Mouse (Mus musculus) intestine, embryonic 14.5 days (tissue): Measurements from ENCODE around the gene Tcte2. TPM values are rescaled to one million over a fixed set of nuclear protein-coding genes. Genes with fewer than 3 reads are reported as not detected.
"Not testable (repeated sequence)": the region's sequence is repeated elsewhere in the genome, so short reads cannot be mapped to it uniquely, and the experiment has no call there.

Source experiments
- ATAC-seq: fragments of 200-750 bp; cut with Nextera tagmentation; replicated peaks from 2 replicates; pipeline ENCODE4 v1.8.0; 2017; ENCODE audit warnings: low read depth, moderate number of reproducible peaks, moderate TSS enrichment, moderate library complexity; ENCODE audit not compliant: low FRiP score, low TSS enrichment
- DNase-seq: peaks from one replicate; pipeline ENCODE4 v3.0.0-alpha.2; 2018; ENCODE audit warnings: low spot score
- H3K27ac ChIP-seq: fragments of 300-500 bp; sonication (generic); 2 replicates; pipeline ENCODE4 v1.5.1; 2014; ENCODE audit warnings: low read depth, mild to moderate bottlenecking, control low read depth
- H3K27me3 ChIP-seq: fragments of 300-500 bp; sonication (generic); replicated peaks from 2 replicates; pipeline ENCODE4 v1.6.1; 2014; ENCODE audit warnings: low read length, control low read depth; ENCODE audit not compliant: control insufficient read depth, insufficient read depth
- H3K36me3 ChIP-seq: fragments of 300-500 bp; sonication (generic); 2 replicates; pipeline ENCODE4 v1.6.1; 2014; ENCODE audit warnings: low read length, control low read depth; ENCODE audit not compliant: control insufficient read depth, insufficient read depth
- H3K4me1 ChIP-seq: fragments of 300-500 bp; sonication (generic); replicated peaks from 2 replicates; pipeline ENCODE4 v1.6.1; 2014; ENCODE audit warnings: low read length, control low read depth, mixed read lengths; ENCODE audit not compliant: control insufficient read depth, insufficient read depth
- H3K4me2 ChIP-seq: fragments of 300-500 bp; sonication (generic); 2 replicates; pipeline ENCODE4 v1.6.1; 2014; ENCODE audit warnings: low read length
- H3K4me3 ChIP-seq: fragments of 300-500 bp; sonication (generic); 2 replicates; pipeline ENCODE4 v1.5.1; 2014; ENCODE audit warnings: low read depth, low read length, control low read depth, mixed read lengths
- H3K9ac ChIP-seq: fragments of 300-500 bp; sonication (generic); 2 replicates; pipeline ENCODE4 v1.6.1; 2014; ENCODE audit warnings: mild to moderate bottlenecking, low read length
- H3K9me3 ChIP-seq: fragments of 300-500 bp; sonication (generic); 2 replicates; pipeline ENCODE4 v1.6.1; 2016; ENCODE audit warnings: low read length, control low read depth; ENCODE audit not compliant: control insufficient read depth
- WGBS: fragments of 180-500 bp; shearing (Covaris S2); extraction: QIAGEN DNeasy Blood & Tissue Kit; methylation state at CpG from one replicate; pipeline ENCODE4 v1.1.7; 2014; 5-methylcytosine and 5-hydroxymethylcytosine counted together
- polyA plus RNA-seq: library from polyadenylated mRNA; unstranded; fragments of >200 nt; fragmentation: Nextera tagmentation; extraction: Ambion mirVana; gene quantifications from 2 replicates; pipeline ENCODE4 v1.2.1, GENCODE M21; 2014

Gene Tcte2
- polyA plus RNA-seq: 3.4 and 5.2 TPM in 2 replicates

GRCm38 (mm10) chr17:13761179-13761913, at the start of gene Tcte2:
Gene Tcte2, minus strand, starts transcription at chr17:13761825.
- 0 out of 2 replicates have a peak, but pooled peaks cover 6% of the 10 kb centered on the region for H3K4me1 ChIP-seq
- peak within 1 kb of the TSS; percentile 89 for H3K9ac ChIP-seq
- under 1% methylated on average over 71 of the region's 74 CpGs for WGBS
- no peaks in the 10 kb centered on the region for H3K9me3 ChIP-seq
- peak; percentile 32; the same call in 1 of the 2 replicates for ATAC-seq
- peak within 1 kb of the TSS; percentile 98 for H3K4me2 ChIP-seq
- H3K4me3 ChIP-seq: peak within 1 kb of the TSS; percentile 82
- DNase-seq: peak; percentile 75
- peak within 1 kb of the TSS; percentile 87 for H3K27ac ChIP-seq
- H3K27me3 ChIP-seq: no peaks in the 10 kb centered on the region
- no peaks in the 10 kb centered on the region for H3K36me3 ChIP-seq

GRCm38 (mm10) chr17:13806016-13806415, 44.4 kb upstream of the Tcte2 start:
- H3K27ac ChIP-seq: no peak overlapping the region
- no peak for DNase-seq
- 93% methylated on average over 1 of the region's 1 CpGs for WGBS
- no peaks in the 10 kb centered on the region for H3K4me1 ChIP-seq
- no peaks in the 10 kb centered on the region for H3K9me3 ChIP-seq
- H3K36me3 ChIP-seq: peaks cover 50% of the 10 kb centered on the region
- ATAC-seq: no peak
- no peaks in the 10 kb centered on the region for H3K27me3 ChIP-seq
- no peak overlapping the region for H3K9ac ChIP-seq
- no peak overlapping the region for H3K4me3 ChIP-seq
- no peak overlapping the region for H3K4me2 ChIP-seq

GRCm38 (mm10) chr17:13802836-13803408, 41.3 kb upstream of the Tcte2 start:
- H3K4me2 ChIP-seq: no peak overlapping the region
- H3K4me1 ChIP-seq: no peaks in the 10 kb centered on the region
- no peak overlapping the region for H3K4me3 ChIP-seq
- WGBS: 86% methylated on average over 2 of the region's 2 CpGs
- no peak overlapping the region for H3K27ac ChIP-seq
- ATAC-seq (no peak), DNase-seq (no peak)
- no peaks in the 10 kb centered on the region for H3K27me3 ChIP-seq
- peaks cover 24% of the 10 kb centered on the region for H3K36me3 ChIP-seq
- no peaks in the 10 kb centered on the region for H3K9me3 ChIP-seq
- H3K9ac ChIP-seq: no peak overlapping the region

- ATAC-seq: no peak
- Histone ChIP-seq H3K4me1 (no peaks in the 10 kb centered on the region), H3K4me3 (no peak overlapping the region), H3K9ac (no peak overlapping the region), H3K4me2 (no peak overlapping the region), H3K27ac (no peak overlapping the region), H3K36me3 (no peaks in the 10 kb centered on the region), H3K9me3 (no peaks in the 10 kb centered on the region), H3K27me3 (no peaks in the 10 kb centered on the region)
- no peak for DNase-seq
- 82% methylated on average over 1 of the region's 1 CpGs for WGBS
These were observed 36.1 kb upstream of the Tcte2 start for GRCm38 (mm10) chr17:13797691-13798090.

GRCm38 (mm10) chr17:13790033-13790432, 28.4 kb upstream of the Tcte2 start:
- not testable (repeated sequence) for H3K4me1 ChIP-seq

GRCm38 (mm10) chr17:13783469-13783868, 21.8 kb upstream of the Tcte2 start:
- Histone ChIP-seq H3K9ac (no peak overlapping the region), H3K9me3 (no peaks in the 10 kb centered on the region), H3K4me2 (no peak overlapping the region), H3K27ac (no peak overlapping the region), H3K36me3 (no peaks in the 10 kb centered on the region), H3K27me3 (no peaks in the 10 kb centered on the region), H3K4me1 (no peaks in the 10 kb centered on the region), H3K4me3 (no peak overlapping the region)
- ATAC-seq: no peak
- WGBS: 78% methylated on average over 1 of the region's 1 CpGs
- no peak for DNase-seq

More at GRCm38 (mm10) chr17:13790033-13790432, 28.4 kb upstream of the Tcte2 start:
- not testable (repeated sequence) for H3K27ac ChIP-seq, H3K27me3 ChIP-seq, H3K4me3 ChIP-seq, H3K4me2 ChIP-seq, DNase-seq, H3K9me3 ChIP-seq, ATAC-seq, H3K9ac ChIP-seq, H3K36me3 ChIP-seq
- WGBS: 69% methylated on average over 2 of the region's 2 CpGs

- Histone ChIP-seq H3K9ac (no peak overlapping the region), H3K27ac (no peak overlapping the region), H3K4me3 (no peak overlapping the region), H3K4me2 (no peak overlapping the region), H3K27me3 (no peaks in the 10 kb centered on the region), H3K36me3 (no peaks in the 10 kb centered on the region), H3K9me3 (no peaks in the 10 kb centered on the region), H3K4me1 (no peaks in the 10 kb centered on the region)
- DNase-seq: no peak
- ATAC-seq: no peak
- 84% methylated on average over 5 of the region's 5 CpGs for WGBS
These were observed 20.3 kb upstream of the Tcte2 start for GRCm38 (mm10) chr17:13781948-13782347.

GRCm38 (mm10) chr17:13778865-13779264, 17.2 kb upstream of the Tcte2 start:
- Histone ChIP-seq H3K27ac (no peak overlapping the region), H3K9ac (no peak overlapping the region), H3K4me3 (no peak overlapping the region), H3K4me2 (no peak overlapping the region), H3K27me3 (no peaks in the 10 kb centered on the region), H3K4me1 (no peaks in the 10 kb centered on the region), H3K36me3 (no peaks in the 10 kb centered on the region), H3K9me3 (no peaks in the 10 kb centered on the region)
- WGBS: 91% methylated on average over 1 of the region's 1 CpGs
- no peak for DNase-seq
- ATAC-seq: no peak

- ATAC-seq: no peak
- WGBS: 69% methylated on average over 2 of the region's 2 CpGs
These were observed 16.1 kb upstream of the Tcte2 start for GRCm38 (mm10) chr17:13777676-13778075.

More at GRCm38 (mm10) chr17:13777676-13778075, 16.1 kb upstream of the Tcte2 start:
- no peaks in the 10 kb centered on the region for H3K27me3 ChIP-seq
- H3K9me3 ChIP-seq: no peaks in the 10 kb centered on the region
- H3K4me1 ChIP-seq: no peaks in the 10 kb centered on the region
- no peak overlapping the region for H3K27ac ChIP-seq
- no peak for DNase-seq
- H3K9ac ChIP-seq: no peak overlapping the region
- no peak overlapping the region for H3K4me2 ChIP-seq
- H3K4me3 ChIP-seq: no peak overlapping the region
- H3K36me3 ChIP-seq: no peaks in the 10 kb centered on the region
